In genomic region chr13:98665240-98665639, GRCm38 (mm10) we compare ENCODE assay signal across 18 mouse cellular contexts. TPM values are rescaled to one million over a fixed set of nuclear protein-coding genes. Genes with fewer than 3 reads are reported as not detected.
"Had no signal": no experiment of that assay in that cellular context is flagged by ENCODE, and none has a peak within 500 bp of the region (broad histone marks: within the 10 kb centered on the region; RNA-seq: fewer than 3 reads in every experiment).

No protein-coding gene starts in this region.

- H3K27ac ChIP-seq: kidney, embryonic 15.5 days; limb, embryonic 15.5 days; liver, embryonic 13.5 days; midbrain, embryonic 10.5 days; neural tube, embryonic 15.5 days had no signal

- H3K27me3 ChIP-seq: kidney, embryonic 15.5 days; limb, embryonic 15.5 days; liver, embryonic 13.5 days; neural tube, embryonic 15.5 days had no signal

- H3K9ac ChIP-seq: kidney, embryonic 15.5 days; limb, embryonic 15.5 days; liver, embryonic 13.5 days; liver, postnatal 0 days; neural tube, embryonic 15.5 days had no signal

- H3K4me1 ChIP-seq: kidney, embryonic 15.5 days; limb, embryonic 15.5 days; liver, embryonic 13.5 days; midbrain, embryonic 10.5 days; neural tube, embryonic 15.5 days had no signal

- H3K4me2 ChIP-seq: kidney, embryonic 15.5 days; limb, embryonic 15.5 days; liver, embryonic 13.5 days; neural tube, embryonic 15.5 days had no signal

- H3K9me3 ChIP-seq: kidney, embryonic 15.5 days; limb, embryonic 15.5 days; liver, embryonic 13.5 days; neural tube, embryonic 15.5 days had no signal

- DNase-seq: kidney, adult 2 months; kidney, postnatal 14 days; liver, embryonic 13.5 days; liver, postnatal 0 days; midbrain, embryonic 14.5 days; right cerebral cortex, adult 18-20 months; right cerebral cortex, postnatal 25 days; thymus, postnatal 36 days had no signal

- H3K4me3 ChIP-seq: kidney, embryonic 15.5 days; limb, embryonic 15.5 days; liver, embryonic 13.5 days; midbrain, embryonic 10.5 days; myocyte; neural tube, embryonic 15.5 days had no signal

- H3K36me3 ChIP-seq: kidney, embryonic 15.5 days; limb, embryonic 15.5 days; liver, embryonic 13.5 days; midbrain, embryonic 10.5 days; neural tube, embryonic 15.5 days had no signal

- ATAC-seq: intestine, embryonic 16.5 days; liver, postnatal 0 days had no signal

RNA-seq across cellular contexts. Expression of gene Tmem174, which starts 28.0 kb away (rescaled TPM):
- polyA plus RNA-seq: limb, embryonic 11.5 days; limb, embryonic 15.5 days; liver, embryonic 13.5 days; liver, postnatal 0 days; midbrain, embryonic 14.5 days; myocyte; neural tube, embryonic 11.5 days; neural tube, embryonic 15.5 days; stomach, embryonic 16.5 days; thymus, postnatal 0 days had no signal

RNA-seq across cellular contexts. Expression of gene Tmem171, which starts 29.4 kb away (rescaled TPM):
- polyA plus RNA-seq: limb, embryonic 11.5 days; liver, embryonic 13.5 days; midbrain, embryonic 10.5 days; midbrain, embryonic 14.5 days; neural tube, embryonic 11.5 days; neural tube, embryonic 15.5 days had no signal
